Mouse (Mus musculus): ENCODE data around the gene Nif3l1. TPM values are rescaled to one million over a fixed set of nuclear protein-coding genes. Genes with fewer than 3 reads are reported as not detected.

The Nif3l1 gene
- total RNA-seq (2015) = 17.0 and 20.6 TPM in 2 replicates
- 22.5 and 26.7 TPM in 2 replicates for total RNA-seq (2017)

DNA sequence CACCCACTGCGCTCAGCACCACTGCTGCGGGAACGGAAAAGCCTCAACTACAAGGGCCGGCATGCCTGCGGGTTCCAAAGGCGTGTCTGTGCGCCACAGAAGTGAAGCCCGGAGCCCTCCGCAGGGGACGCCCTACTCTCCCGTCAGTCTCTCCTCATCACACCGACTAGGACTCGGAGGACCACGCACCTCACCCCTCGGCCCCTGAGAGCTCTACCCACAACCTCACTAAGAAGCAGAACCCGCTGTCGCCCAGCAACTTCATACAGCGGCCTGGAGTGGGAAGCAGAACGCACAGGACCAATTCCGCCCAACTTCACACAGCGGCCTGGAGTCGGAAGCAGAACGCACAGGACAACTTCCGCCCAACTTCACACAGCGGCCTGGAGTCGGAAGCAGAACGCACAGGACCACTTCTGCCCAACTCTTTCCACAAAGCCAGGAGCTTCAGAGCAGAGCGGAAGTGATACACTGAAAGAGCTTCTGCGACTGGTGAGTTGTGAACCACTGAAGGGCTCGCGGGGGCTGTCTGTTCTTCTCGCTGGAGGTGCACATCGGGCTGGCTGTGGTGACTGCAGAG lies at the start of gene Nif3l1, which contains the start of gene Ppil3:
Gene Nif3l1, plus strand, starts transcription at position 9 of the 580 bp plus-strand sequence.
Gene Ppil3, minus strand, starts transcription at position 344 of the 580 bp plus-strand sequence.
- ATAC-seq (ENCODE audit: poor library complexity, severe bottlenecking) = peak; percentile 93

DNA sequence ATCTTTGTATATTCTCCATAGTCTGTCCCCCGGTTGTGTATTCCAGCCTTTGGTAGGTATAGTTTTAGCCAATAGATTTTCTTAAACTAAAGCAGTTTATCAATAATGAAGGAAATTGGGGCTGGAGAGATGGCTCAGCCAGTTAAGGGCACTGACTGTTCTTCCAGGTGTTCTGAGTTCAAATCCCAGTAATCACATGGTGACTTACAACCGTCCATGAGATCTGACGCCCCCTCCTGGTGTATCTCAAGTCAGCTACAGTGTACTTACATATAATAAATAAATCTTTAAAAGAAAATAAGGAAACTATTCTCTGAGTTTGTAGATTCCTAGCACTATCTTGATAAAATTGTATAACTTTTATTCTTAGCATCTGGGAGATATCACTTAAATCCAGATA lies 49.6 kb upstream of the Nif3l1 start:
- ATAC-seq (ENCODE audit: poor library complexity, severe bottlenecking) = no peak

DNA sequence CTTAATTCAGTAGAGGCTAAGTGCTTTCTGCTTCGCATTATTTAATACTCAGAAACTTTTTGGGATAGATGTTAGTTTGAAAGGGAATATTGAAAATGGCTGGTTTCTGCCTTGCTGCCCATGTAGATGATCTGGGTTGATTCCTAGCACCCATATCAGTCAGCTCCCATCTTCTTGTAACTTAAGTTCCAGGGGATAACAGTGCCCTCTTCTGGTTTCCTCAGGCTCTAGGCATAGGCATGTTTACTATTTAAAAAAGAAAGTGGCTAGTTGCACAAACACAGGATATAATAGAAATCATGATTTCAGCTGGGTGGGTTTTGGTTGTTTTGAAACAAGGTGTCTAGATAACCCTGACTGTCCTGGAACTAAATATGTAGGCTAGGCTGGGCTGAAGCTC lies 48.8 kb upstream of the Nif3l1 start:
- ATAC-seq (ENCODE audit: poor library complexity, severe bottlenecking) = no peak

DNA sequence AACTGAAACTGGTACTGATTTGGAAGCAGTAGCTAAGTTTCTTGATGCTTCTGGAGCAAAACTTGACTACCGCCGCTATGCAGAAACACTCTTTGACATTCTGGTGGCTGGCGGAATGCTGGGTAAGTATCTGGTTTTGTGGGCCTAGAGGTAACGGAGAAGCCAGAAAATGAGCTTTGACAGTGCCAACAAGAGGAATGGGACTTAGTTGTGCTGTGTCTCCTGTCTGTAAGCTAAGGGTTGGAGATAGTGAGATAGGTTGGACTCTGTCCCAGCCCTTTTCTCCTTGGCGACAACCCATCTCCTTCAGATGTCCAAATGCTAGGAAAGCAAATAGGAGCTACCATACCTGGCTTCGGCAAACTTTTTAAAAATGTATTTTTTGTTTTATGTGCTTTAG lies 47.2 kb upstream of the Nif3l1 start:
- ATAC-seq (ENCODE audit: poor library complexity, severe bottlenecking) = no peak

DNA sequence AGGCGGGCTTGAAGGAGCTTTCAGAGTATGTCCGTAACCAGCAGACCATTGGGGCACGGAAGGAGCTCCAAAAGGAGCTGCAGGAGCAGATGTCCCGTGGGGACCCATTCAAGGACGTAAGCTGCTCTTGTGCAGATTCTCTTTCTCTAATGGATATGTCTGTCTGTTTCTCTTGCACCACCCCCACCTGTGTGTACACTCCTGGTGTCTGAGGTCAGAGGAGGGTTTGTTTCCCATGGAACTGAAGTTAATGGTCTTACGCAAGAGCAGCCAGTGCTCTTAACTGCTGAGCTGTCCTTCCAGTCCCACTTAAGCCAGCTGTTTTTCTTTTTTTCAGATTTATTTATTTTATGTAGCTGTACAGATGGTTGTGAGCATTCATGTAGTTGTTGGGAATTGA lies 43.6 kb upstream of the Nif3l1 start:
- no peak for ATAC-seq (ENCODE audit: poor library complexity, severe bottlenecking)

DNA sequence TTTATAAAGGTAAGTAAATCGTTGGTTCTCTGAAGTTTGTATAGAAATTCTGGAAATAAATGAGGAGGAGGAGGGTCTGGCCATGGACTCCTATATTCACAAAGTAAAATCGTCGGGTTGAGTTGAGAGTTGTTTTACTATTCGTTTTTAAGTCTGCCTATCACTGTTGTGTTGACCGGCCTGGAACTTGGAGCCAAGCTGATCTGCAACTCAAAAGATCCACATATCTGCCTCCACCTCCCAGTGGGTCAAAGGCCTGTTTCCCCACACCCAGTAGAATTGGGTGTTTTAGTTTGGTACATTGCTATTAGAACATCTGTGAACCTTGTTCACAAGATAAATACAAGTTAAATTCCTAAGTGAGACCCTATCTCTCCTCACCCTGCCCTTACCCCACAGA lies 41.2 kb upstream of the Nif3l1 start:
- no peak for ATAC-seq (ENCODE audit: poor library complexity, severe bottlenecking)

DNA sequence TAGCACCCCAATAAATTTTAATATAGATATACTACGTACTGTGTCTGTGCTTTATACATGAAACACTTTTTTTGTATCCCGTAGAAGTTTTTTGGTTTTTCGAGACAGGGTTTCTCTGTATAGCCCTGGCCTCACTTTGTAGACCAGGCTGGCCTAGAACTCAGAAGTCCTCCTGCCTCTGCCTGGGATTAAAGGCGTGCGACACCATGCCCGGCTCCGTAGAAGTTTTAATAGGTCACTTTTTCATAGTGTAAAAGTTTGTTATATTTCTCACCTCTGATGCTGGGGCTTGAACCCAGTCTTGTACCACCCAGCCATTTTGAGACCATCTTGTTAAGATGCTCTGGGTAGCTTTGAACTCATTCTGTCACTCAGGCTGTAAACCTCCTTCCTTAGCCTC lies 37.6 kb upstream of the Nif3l1 start:
- no peak for ATAC-seq (ENCODE audit: poor library complexity, severe bottlenecking)

DNA sequence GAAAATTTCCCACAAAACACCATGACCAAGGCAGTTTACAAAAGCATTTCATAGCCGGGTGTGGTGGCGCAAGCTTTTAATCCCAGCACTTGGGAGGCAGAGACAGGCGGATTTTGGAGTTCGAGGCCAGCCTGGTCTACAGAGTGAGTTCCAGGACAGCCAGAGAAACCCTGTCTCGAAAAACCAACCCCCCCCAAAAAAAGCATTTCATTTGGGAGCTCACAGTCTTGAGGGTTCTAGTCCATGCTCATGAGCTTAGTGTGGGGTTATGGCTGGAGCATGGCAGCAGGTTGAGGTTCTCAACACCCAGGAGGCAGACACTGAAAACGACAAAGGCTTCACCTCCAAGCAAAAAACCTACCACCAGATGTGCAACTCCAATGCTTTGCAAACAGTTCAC lies 36.8 kb upstream of the Nif3l1 start:
- ATAC-seq (ENCODE audit: poor library complexity, severe bottlenecking) = no peak

DNA sequence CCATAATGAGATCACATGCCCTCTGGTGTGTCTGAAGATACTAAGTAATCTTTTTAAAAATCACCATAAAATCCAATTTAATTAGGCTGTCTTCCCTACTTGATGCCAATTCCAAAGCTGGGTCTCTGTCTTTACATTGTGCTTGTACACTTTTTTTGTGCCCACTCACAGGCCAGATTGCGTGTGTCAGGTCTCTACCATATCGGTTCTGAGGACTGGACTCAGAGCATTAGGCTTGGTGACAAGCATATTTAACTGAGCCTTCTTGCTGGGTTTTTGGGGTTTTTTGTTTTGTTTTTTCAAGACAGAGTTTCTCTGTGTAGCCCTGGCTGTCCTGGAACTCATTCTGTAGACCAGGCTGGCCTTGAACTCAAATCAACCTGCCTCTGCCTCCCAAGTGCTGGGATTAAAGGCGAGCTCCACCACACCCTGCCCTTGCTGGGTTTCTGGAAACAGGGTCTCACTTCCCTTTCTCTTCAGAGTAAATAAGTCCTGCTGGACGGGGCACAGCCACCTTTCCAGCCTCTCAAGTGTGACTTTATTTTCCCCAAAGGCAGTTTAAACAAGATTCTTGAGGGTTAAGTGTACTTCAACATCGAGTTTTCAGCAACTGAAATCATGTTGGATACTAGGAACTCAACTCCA lies 35.3 kb upstream of the Nif3l1 start:
- ATAC-seq (ENCODE audit: poor library complexity, severe bottlenecking) = no peak

DNA sequence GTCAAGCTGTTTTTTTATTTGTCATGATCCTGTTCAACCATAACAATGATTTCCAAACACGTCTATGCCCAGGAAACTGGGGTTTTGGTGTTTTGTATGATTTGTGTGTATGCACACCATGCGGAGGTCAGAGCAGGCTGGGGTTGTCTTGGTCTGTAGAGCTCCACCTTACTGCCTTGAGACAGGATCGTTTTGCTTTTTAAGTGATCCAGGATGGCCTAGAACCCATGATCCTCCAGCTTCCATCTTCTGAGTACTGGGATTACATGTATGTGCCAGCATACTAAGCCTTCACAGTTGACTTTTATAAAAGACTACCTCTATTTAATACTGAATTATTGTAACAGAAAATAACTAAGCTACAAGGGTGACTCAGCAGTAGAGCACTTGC lies 34.8 kb upstream of the Nif3l1 start:
- no peak for ATAC-seq (ENCODE audit: poor library complexity, severe bottlenecking)

DNA sequence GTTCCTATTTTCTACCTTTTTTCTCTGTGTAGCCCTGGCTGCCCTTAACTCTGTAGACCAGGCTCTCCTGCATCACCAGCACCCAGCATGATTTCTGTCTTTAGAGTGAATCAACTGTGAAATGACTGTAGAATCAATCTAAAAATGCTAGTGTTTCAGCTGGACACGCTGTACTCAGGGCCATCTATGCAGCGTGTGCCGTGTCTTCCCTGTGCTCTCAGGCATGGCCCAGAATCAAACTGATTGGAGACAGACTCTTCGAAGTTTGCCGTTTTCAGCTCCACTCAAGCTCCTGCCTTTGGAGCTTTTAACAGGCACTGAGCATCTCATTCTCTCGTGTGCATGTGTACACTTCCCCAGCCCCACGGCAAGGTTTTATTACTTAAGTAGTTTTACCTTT lies 34.2 kb upstream of the Nif3l1 start:
- ATAC-seq (ENCODE audit: poor library complexity, severe bottlenecking) = no peak

DNA sequence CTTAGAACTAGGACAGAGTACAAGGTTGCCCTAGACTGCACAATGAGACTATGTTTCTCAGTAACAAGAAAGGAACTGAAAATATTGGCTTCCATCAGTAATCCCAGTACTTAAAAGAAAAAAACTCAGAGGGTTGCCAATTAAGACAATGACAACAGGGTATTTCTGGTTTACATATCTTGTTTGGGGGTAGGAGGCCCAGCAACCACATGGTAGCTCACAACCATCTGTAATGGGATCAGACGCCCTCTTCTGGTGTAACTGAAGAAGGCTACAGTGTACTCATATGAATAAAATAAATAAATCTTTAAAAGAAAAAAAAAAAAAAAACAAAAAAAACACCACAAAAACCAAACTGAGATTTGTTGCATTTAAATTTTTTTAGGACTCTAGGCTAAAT lies 29.5 kb upstream of the Nif3l1 start:
- ATAC-seq (ENCODE audit: poor library complexity, severe bottlenecking) = 0 out of 2 replicates have a peak, but pooled peaks have one; percentile 27

DNA sequence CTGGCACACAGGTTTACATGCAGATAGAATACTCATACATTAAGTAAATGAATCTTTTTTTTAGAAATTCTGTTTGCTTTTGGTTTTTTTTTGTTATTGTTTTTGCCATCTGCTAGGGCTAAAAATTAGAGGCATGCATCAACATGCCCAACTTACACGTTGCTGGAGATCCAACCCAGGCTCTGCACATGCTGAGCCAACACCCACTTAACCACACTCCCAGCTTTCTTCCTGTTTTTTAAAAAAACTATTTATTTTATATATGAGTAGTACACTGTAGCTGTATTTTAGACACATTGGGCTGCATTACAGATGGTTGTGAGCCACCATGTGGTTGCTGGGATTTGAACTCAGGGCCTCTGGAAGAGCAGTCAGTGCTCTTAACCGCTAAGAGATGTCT lies 28.9 kb upstream of the Nif3l1 start:
- ATAC-seq (ENCODE audit: poor library complexity, severe bottlenecking) = peak; percentile 51; the same call in 1 of the 2 replicates

DNA sequence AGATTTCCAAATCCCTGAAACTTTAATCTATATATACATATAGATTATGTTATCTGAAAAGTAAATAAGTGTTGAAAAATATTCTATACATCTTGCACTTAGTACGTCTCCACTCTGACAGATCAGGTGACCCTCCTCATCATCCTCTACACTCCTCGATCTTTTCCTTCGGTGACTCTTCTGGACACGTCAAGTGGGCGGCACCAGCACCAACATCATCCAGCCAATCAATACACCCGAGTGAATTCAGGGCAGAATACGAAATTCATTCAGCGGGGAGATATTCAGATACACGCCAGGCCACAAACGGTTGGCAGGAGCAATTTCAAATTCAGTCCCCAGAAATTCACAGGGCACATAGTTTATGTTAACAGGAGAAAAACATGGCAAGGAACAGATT lies 24.9 kb upstream of the Nif3l1 start:
- ATAC-seq (ENCODE audit: poor library complexity, severe bottlenecking) = no peak

DNA sequence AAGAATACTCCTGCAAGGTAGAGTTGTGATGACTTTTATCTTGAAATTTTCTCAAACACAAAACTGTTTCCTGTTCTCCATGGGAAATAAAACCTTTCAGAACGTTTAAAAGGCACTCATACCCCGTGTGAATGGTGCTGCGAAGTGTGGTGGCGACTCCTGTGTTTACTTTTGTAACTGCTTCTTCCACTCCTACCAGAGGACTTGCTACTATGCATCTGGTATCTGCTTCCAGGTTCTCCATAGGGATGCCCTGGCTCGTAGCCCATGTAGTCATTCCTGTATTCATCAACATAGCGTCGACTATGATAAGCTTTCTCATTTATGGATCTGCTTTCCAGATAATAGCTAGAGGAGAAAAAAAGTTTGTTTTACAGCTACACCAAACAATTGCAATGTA lies 24.0 kb upstream of the Nif3l1 start:
- no peak for ATAC-seq (ENCODE audit: poor library complexity, severe bottlenecking)

DNA sequence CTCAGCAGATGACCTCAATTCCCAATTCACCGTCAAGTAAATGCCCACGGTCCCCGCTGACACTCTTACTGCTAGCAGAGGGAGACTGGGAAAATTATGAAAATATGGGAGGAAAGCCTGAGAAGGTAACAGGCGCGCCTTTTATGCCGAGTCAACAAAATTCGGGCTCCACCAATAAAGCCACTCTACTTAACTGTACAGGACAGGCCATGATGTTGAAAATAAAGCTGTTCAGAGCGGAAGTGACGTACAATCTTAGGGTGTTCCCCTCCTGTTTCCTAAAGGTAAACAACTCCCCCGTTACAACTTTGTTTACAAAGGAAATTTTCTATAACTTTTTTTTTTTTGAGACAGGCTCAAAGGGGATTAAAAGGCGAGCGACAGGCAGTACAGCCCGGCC lies 22.1 kb upstream of the Nif3l1 start:
- ATAC-seq (ENCODE audit: poor library complexity, severe bottlenecking) = peak; percentile 81

DNA sequence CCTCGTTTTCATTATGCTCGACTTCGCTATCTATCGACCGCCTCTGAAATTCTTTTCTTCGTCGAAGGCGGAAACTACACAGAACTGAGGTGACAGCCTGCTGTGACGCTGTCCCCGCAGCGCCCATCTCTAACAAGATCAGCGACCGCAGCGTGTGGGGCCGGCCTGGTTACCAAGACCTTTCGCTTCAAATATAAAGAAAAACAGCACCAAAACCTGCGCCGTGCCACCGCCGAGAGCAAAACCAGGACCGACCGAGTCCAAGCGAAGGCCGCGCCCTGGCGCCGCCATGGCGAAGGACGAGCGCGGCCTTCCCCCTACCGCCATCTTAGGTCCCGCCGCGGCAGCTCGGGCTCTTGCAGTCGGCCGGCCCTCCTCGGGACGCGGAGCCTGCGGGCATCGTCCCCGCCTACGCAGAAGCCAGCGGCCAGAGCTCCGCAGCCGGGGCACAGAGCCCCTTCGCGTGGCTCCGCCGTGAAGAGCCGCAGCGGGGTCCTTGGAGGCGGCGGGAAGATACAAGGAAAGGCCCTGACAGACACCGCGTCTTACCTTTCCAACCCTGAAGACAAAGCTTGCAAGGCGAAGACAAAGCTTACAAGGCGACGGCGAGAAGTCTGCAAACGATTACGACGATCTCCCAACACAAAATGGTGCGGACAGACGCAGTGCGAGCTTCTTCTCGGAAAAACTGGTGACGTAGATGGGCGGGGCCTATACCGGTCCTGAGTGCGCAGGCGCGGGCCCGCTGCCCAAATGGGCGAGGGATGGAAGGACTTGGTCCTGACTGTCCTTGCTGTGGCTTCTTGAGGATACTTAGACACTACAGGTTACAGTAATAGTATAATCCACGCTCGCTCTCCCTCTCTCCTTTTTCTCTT lies 21.3 kb upstream of the Nif3l1 start, which contains the start of gene Clk1:
Gene Clk1, minus strand, starts transcription at position 696 of the 878 bp plus-strand sequence.
- peak; percentile 83 for ATAC-seq (ENCODE audit: poor library complexity, severe bottlenecking)

DNA sequence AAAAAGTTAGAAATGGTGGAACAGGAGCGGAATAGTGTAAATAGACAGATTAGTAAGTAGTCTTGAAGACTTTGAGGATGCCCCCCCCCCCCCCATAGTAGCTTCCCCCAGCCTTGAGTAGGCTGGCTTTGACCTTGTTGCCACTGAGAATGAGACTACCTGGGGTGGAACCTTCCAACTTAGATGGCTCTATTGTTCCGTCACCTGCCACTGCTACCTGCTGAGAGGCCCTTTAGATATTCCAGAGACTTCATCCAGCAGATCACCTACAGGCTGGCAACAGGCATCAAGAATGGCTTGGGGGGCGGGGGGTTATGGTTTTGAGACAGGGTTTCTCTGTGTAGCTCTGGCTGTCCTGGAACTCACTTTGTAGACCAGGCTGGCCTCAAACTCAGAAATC lies 20.4 kb upstream of the Nif3l1 start:
- no peak for ATAC-seq (ENCODE audit: poor library complexity, severe bottlenecking)

DNA sequence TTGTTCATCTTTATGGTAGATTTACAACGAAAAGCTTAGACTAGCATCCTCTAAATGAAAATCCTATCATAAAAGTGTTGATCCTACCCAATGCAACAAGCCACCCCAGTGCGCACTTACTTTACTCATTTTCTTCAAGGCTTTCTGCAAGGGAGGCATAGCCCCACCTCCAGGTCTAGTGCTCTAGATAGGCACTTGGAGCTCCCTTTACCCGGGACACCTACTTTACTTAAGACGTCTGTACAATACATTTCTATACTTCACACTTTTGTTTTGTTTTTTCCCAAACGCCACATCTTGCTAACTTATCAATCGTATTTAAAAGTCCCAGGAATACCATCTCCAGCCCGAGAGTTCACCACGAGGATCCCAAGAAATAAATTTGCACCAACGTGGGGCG lies 260 bp upstream of the Nif3l1 start:
- ATAC-seq (ENCODE audit: poor library complexity, severe bottlenecking) = no peak

DNA sequence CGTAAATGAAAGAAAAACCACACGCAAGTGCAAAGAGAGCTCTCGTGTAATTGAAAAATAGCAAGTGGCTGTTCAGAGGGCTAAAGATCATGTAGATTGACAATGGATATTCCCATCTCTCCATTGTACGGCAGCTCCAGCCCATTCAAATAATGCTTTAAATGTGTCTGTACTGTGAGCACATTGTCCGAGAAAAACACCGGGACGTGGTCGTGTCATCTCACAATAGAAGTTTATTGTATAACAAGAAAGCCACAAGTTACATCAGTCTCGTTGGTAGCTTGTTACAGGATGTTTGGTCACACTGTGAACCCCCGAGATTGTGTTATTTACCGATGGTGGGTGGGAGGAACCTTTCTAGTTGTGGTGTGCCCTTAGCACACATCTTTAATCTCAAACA lies 910 bp downstream of the Nif3l1 start:
- ATAC-seq (ENCODE audit: poor library complexity, severe bottlenecking) = peak; percentile 19

DNA sequence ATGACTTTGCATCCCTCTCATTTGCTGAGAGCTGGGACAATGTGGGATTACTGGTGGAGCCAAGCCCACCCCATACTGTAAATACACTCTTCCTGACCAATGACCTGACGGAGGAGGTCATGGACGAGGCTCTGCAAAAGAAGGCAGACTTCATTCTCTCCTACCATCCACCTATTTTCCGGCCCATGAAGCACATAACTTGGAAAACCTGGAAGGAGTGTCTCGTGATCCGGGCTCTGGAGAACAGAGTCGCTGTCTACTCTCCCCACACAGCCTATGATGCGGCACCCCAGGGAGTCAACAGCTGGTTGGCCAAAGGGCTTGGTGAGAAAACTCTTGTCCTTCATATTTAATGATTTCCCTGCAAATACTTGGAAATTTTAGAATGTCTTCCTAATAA lies 2.8 kb downstream of the Nif3l1 start:
- ATAC-seq (ENCODE audit: poor library complexity, severe bottlenecking) = no peak

DNA sequence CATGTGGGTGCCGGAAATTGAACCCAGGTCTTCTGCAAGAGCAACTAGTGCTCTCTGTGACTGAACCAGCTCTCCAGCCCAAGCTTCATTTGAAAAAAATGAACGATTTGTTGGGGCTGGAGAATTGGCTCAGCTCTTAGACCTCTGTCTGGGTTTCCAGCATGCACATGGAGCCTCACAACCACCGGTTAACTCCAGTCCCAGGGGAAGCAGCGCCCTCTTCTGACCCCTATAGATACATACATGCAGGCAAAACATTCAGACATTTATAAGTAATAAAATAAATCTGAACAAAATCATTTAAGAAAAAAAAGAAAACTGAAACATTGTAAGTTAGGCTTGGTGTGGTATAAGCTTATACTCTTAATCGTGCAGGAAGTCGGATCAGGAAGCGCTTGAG lies 3.4 kb downstream of the Nif3l1 start:
- no peak for ATAC-seq (ENCODE audit: poor library complexity, severe bottlenecking)

Measured in megakaryocyte, adult 5-6 weeks (primary cell).